Mouse (Mus musculus) liver, embryonic 13.5 days (tissue): ENCODE measurements around the gene Gm10128. TPM values are rescaled to one million over a fixed set of nuclear protein-coding genes. Genes with fewer than 3 reads are reported as not detected.
"Not testable (repeated sequence)": the region's sequence is repeated elsewhere in the genome, so short reads cannot be mapped to it uniquely, and the experiment has no call there.

Experiments used
- ATAC-seq: fragments of 200-750 bp; cut with Nextera tagmentation; 2 replicates; pipeline ENCODE4 v1.8.0; 2017; ENCODE audit warnings: low read depth, mild to moderate bottlenecking, moderate number of reproducible peaks, moderate library complexity
- DNase-seq: peaks from one replicate; pipeline ENCODE4 v3.0.0; 2022
- H3K27ac ChIP-seq: fragments of 300-500 bp; sonication (generic); 2 replicates; pipeline ENCODE4 v1.5.1; 2015; ENCODE audit warnings: moderate library complexity, mild to moderate bottlenecking, inconsistent platforms
- H3K27me3 ChIP-seq: fragments of 300-500 bp; sonication (generic); 2 replicates; pipeline ENCODE4 v1.6.1; 2015; ENCODE audit warnings: mild to moderate bottlenecking, inconsistent platforms
- H3K36me3 ChIP-seq: fragments of 300-500 bp; sonication (generic); 2 replicates; pipeline ENCODE4 v1.6.1; 2015; ENCODE audit warnings: mild to moderate bottlenecking, inconsistent platforms
- H3K4me1 ChIP-seq: fragments of 300-500 bp; sonication (generic); replicated peaks from 2 replicates; pipeline ENCODE4 v1.6.1; 2015; ENCODE audit warnings: inconsistent platforms
- H3K4me2 ChIP-seq: fragments of 300-500 bp; sonication (generic); 2 replicates; pipeline ENCODE4 v1.6.1; 2015; ENCODE audit warnings: inconsistent platforms, mild to moderate bottlenecking, moderate library complexity
- H3K4me3 ChIP-seq: fragments of 300-500 bp; sonication (generic); replicated peaks from 2 replicates; pipeline ENCODE4 v1.5.1; 2015; ENCODE audit warnings: mild to moderate bottlenecking, inconsistent platforms
- H3K9ac ChIP-seq: fragments of 300-500 bp; sonication (generic); 2 replicates; pipeline ENCODE4 v1.6.1; 2015; ENCODE audit warnings: mild to moderate bottlenecking, inconsistent platforms
- H3K9me3 ChIP-seq: fragments of 300-500 bp; sonication (generic); replicated peaks from 2 replicates; pipeline ENCODE4 v1.6.1; 2016; ENCODE audit warnings: inconsistent platforms
- WGBS: fragments of 180-500 bp; shearing (Covaris S2); methylation state at CpG from one replicate; pipeline ENCODE4 v1.1.7; 2015; ENCODE audit not compliant: insufficient replicate concordance; 5-methylcytosine and 5-hydroxymethylcytosine counted together
- polyA plus RNA-seq: library from polyadenylated mRNA; unstranded; fragments of >200 nt; fragmentation: Nextera tagmentation; extraction: Ambion mirVana; gene quantifications from 2 replicates; pipeline ENCODE4 v1.2.1, GENCODE M21; 2015

Gene Gm10128
- not detected in 2 replicates for polyA plus RNA-seq

DNA sequence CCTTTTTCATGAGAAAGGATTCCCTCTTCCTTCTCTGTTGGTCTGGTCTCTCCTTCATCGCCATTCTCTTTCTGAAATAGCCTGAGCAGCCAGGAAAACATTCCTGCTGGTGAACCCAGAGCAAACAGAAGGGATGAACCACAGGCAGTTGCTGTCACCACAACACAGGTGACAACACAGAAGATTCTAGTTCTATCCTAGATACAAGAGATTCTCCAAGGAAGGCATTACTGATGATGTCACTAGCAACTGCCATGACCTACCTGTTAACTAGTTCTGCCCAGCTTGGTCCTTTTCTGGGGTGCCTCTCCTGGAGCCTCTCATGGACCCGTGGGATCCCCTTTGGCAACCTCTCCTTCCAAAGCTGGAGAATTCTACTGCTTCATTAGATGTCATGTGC lies at the start of gene Gm10128:
Gene Gm10128 (minus strand): TSS at position 101 of the 400 bp plus-strand sequence.
- WGBS: no CpG with 5 or more reads among the region's 2 CpGs
- not testable (repeated sequence) for H3K9me3 ChIP-seq, H3K4me3 ChIP-seq, DNase-seq, ATAC-seq, H3K27me3 ChIP-seq, H3K4me2 ChIP-seq, H3K4me1 ChIP-seq, H3K9ac ChIP-seq, H3K36me3 ChIP-seq, H3K27ac ChIP-seq

DNA sequence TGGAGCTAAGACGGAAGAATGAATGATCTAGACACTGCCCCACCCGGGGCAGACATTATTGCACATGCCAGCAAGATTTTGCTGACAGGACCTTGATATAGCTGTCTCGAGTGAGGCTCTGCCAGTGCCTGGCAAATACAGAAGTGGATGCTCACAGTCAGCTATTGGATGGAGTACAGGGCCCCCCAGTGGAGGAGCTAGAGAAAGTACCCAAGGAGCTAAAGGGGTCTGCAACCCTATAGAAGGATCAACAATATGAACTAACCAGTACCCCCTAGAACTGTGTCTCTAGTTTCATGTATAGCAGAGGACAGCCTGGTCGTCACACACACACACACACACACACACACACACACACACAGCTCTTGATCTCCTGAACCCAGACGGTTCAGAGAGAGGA lies 37.4 kb upstream of the Gm10128 start:
- 43% methylated on average over 5 of the region's 5 CpGs for WGBS
- H3K9ac ChIP-seq: not testable (repeated sequence)

DNA sequence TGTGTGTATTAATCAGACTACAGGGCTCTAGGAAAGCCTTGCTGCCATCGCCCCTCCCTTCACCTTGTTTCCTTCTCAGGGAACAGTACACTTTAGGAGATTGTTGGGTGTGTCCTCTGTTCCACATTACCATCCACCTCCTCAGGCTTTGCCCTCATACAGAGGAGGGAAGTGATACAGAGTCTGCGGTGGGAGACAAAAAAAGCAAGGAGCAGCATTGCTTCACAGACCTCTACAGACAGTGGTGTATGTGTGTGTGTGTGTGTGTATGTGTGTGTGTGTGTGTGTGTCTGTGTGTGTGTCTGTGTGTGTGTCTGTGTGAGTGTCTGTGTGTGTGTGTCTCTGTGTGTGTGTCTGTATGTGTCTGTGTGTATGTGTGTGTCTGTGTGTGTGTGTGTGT lies 18.7 kb upstream of the Gm10128 start:
- not testable (repeated sequence) for H3K9ac ChIP-seq, H3K27me3 ChIP-seq, H3K36me3 ChIP-seq, H3K4me2 ChIP-seq, ATAC-seq, H3K27ac ChIP-seq, H3K9me3 ChIP-seq, H3K4me1 ChIP-seq, DNase-seq, H3K4me3 ChIP-seq
- WGBS: 65% methylated on average over 2 of the region's 2 CpGs

More for the DNA sequence above, 37.4 kb upstream of the Gm10128 start:
- H3K4me3 ChIP-seq, H3K27me3 ChIP-seq, H3K4me2 ChIP-seq, H3K9me3 ChIP-seq, DNase-seq, ATAC-seq, H3K36me3 ChIP-seq, H3K4me1 ChIP-seq, H3K27ac ChIP-seq: not testable (repeated sequence)

DNA sequence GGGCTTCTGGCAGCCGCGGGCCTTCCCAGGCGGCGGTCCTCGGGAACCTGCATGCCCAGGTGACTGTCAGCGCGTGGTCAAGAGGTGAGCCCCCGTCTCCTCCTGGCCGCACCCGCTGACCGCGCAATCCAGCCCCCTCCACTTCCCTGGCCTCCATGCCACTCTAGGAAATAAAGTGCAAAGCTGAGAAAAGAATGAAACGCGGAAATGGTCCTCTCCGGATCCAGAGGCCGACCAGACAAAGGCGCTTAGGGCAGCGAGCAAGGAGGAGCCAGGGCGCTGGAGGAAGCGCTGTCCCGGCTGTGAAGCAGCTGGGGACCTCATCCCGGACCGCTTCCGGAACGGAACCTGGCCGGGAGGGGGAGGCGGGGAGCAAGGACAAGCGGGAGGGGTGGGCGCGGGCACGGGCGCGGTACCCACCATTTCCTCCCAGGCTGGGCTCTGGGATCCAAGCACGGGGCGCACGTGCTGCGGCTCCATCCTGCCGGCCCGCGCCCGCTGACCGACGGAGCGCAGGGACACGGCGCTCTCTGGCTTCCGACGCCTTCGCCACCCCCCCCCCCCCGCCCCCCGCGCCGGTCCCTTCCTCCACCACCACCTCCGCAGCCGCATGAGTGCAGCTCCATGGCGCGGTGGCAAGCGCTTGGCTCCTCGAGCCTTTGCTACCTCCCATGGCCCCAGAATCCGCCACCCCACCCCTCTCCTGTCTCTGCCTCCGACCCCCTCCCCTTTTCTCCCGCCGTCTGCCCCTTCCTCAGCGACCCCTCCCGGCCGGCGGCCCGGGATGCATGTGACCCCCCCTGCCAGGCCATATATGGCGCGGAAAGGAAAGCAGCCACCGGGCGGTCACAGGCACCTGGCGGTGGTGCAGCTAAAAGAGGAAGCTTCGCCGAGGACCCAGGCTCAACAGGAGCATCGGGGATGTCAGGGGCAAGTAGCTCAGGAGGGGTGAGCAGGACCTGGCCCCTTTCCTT lies 14.6 kb upstream of the Gm10128 start:
- H3K9ac ChIP-seq, H3K27me3 ChIP-seq, H3K4me3 ChIP-seq, H3K4me1 ChIP-seq, DNase-seq, ATAC-seq, H3K9me3 ChIP-seq, H3K27ac ChIP-seq, H3K36me3 ChIP-seq: not testable (repeated sequence)
- H3K4me2 ChIP-seq: peak overlapping the region; percentile 36
- under 1% methylated on average over 49 of the region's 76 CpGs for WGBS

DNA sequence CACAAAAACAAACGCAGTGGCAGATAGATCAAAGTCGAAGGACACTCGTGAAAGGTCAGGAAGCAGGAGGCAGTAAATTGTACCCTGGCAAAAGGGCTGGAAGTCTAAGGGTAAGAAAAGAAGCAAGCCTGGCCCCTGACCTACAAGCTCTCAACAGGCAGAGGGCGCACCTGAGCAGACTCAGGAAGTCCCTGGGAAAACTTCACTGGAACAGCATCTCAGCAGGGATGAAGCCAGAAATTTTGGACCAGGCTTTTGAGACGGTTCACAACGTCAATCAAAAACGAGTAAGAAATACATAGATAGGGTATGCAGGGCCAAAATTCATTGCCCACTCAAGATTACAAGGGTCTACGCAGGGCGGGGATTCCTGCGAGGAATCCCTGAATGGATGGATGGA lies 13.7 kb upstream of the Gm10128 start:
- not testable (repeated sequence) for DNase-seq, H3K9me3 ChIP-seq, H3K9ac ChIP-seq, ATAC-seq, H3K4me3 ChIP-seq, H3K27ac ChIP-seq, H3K36me3 ChIP-seq, H3K4me2 ChIP-seq, H3K4me1 ChIP-seq, H3K27me3 ChIP-seq
- 3% methylated on average over 7 of the region's 10 CpGs for WGBS

DNA sequence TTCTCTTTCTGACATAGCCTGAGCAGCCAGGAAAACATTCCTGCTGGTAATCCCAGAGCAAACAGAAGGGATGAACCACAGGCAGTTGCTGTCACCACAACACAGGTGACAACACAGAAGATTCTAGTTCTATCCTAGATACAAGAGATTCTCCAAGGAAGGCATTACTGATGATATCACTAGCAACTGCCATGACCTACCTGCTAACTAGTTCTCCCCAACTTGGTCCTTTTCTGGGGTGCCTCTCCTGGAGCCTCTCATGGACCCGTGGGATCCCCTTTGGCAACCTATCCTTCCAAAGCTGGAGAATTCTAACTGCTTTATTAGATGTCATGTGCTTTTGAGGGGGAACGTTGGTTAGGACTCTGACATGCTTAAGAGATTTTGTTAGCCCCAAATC lies 48.3 kb downstream of the Gm10128 start, which contains the start of gene Gm10338:
Gene Gm10338 (minus strand): TSS at position 101 of the 400 bp plus-strand sequence.
- ATAC-seq, H3K4me3 ChIP-seq, H3K36me3 ChIP-seq, H3K27me3 ChIP-seq, H3K9me3 ChIP-seq, H3K27ac ChIP-seq, DNase-seq, H3K4me2 ChIP-seq, H3K9ac ChIP-seq, H3K4me1 ChIP-seq: not testable (repeated sequence)
- WGBS: no CpG with 5 or more reads among the region's 2 CpGs

Other genes with a start within 250 kb of the Gm10128 start
- gene Gm3755, start 193.1 kb downstream of the Gm10128 start, polyA plus RNA-seq: not detected in 2 replicates
- not detected in 2 replicates for gene Gm3752, start 160.2 kb downstream of the Gm10128 start, polyA plus RNA-seq
- 0.07 TPM in 1 of 2 replicates, not detected in the other for gene Gm3558, start 75.4 kb downstream of the Gm10128 start, polyA plus RNA-seq
- gene Gm10338, start 48.4 kb downstream of the Gm10128 start, polyA plus RNA-seq: not detected in 2 replicates
- not detected in 2 replicates for gene Gm26661, start 147.6 kb upstream of the Gm10128 start, polyA plus RNA-seq
- 2.9 and 3.8 TPM in 2 replicates for gene Flnb, start 174.0 kb upstream of the Gm10128 start, polyA plus RNA-seq